23 mouse cellular contexts compared by ENCODE assay signal in genomic region chr2:65010105-65010504, GRCm38 (mm10). TPM values are rescaled to one million over a fixed set of nuclear protein-coding genes. Genes with fewer than 3 reads are reported as not detected.
DNase-seq lines count a peak whose midpoint lies in the region; ATAC-seq and TF ChIP-seq lines count a peak whose summit lies in the region.
"Had no signal": no experiment of that assay in that cellular context is flagged by ENCODE, and none has a peak within 500 bp of the region (broad histone marks: within the 10 kb centered on the region; RNA-seq: fewer than 3 reads in every experiment).

No protein-coding gene starts in this region.

- ATAC-seq in kidney, embryonic 15.5 days (replicated peaks; ENCODE audit: low FRiP score): no peak
- no peak for ATAC-seq in lung, embryonic 14.5 days (ENCODE audit: insufficient read depth)
- peak; percentile 42; the same call in 1 of the 2 replicates for ATAC-seq in common myeloid progenitor, adult 5-6 weeks (replicated peaks; ENCODE audit: low read depth, poor library complexity, severe bottlenecking)
- no peak for ATAC-seq in erythroblast, adult 5-6 weeks (replicated peaks; ENCODE audit: low FRiP score, poor library complexity, severe bottlenecking)
- ATAC-seq: activated CD4-positive, CD25-positive, alpha-beta regulatory T cell, adult 4 months; forebrain, embryonic 14.5 days; inflammation-experienced regulatory T-cells, adult 6 months had no signal

- no peaks in the 10 kb centered on the region for H3K4me1 ChIP-seq in kidney, embryonic 15.5 days
- no peaks in the 10 kb centered on the region for H3K4me1 ChIP-seq in lung, embryonic 14.5 days (ENCODE audit: insufficient read depth)
- H3K4me1 ChIP-seq: hindbrain, embryonic 13.5 days; liver, embryonic 13.5 days; megakaryocyte, embryonic 14.5 days; neural tube, embryonic 13.5 days had no signal

- TF ChIP-seq CTCF in lung, embryonic 14.5 days (IDR thresholded peaks at IDR 0.05; ENCODE audit: low read depth): no peak

- WGBS in kidney, embryonic 15.5 days: 73% methylated on average over 3 of the region's 3 CpGs
- WGBS in lung, embryonic 14.5 days: 75% methylated on average over 3 of the region's 3 CpGs

- H3K27me3 ChIP-seq in kidney, embryonic 15.5 days: no peaks in the 10 kb centered on the region
- H3K27me3 ChIP-seq in lung, embryonic 14.5 days (ENCODE audit: insufficient read depth, low read length): no peaks in the 10 kb centered on the region
- H3K27me3 ChIP-seq: hindbrain, embryonic 13.5 days; liver, embryonic 13.5 days; megakaryocyte, embryonic 14.5 days; neural tube, embryonic 13.5 days had no signal

- no peaks in the 10 kb centered on the region for H3K9me3 ChIP-seq in kidney, embryonic 15.5 days (replicated peaks)
- no peaks in the 10 kb centered on the region for H3K9me3 ChIP-seq in lung, embryonic 14.5 days (ENCODE audit: low read depth, low read length)
- H3K9me3 ChIP-seq: hindbrain, embryonic 13.5 days; liver, embryonic 13.5 days; neural tube, embryonic 13.5 days had no signal

- no peak overlapping the region for H3K9ac ChIP-seq in kidney, embryonic 15.5 days
- H3K9ac ChIP-seq in lung, embryonic 14.5 days: no peak overlapping the region
- H3K9ac ChIP-seq: hindbrain, embryonic 13.5 days; liver, embryonic 13.5 days; neural tube, embryonic 13.5 days had no signal

- H3K27ac ChIP-seq in kidney, embryonic 15.5 days: 0 out of 2 replicates have a peak overlapping the region, but pooled peaks have one; percentile 24
- no peak overlapping the region for H3K27ac ChIP-seq in lung, embryonic 14.5 days (ENCODE audit: low read depth)
- H3K27ac ChIP-seq: hindbrain, embryonic 13.5 days; liver, embryonic 13.5 days; neural tube, embryonic 13.5 days had no signal

- no peak overlapping the region for H3K4me2 ChIP-seq in kidney, embryonic 15.5 days
- no peak overlapping the region for H3K4me2 ChIP-seq in lung, embryonic 14.5 days
- H3K4me2 ChIP-seq: hindbrain, embryonic 13.5 days; liver, embryonic 13.5 days; neural tube, embryonic 13.5 days had no signal

- no peak overlapping the region for H3K4me3 ChIP-seq in kidney, embryonic 15.5 days (replicated peaks)
- no peak overlapping the region for H3K4me3 ChIP-seq in lung, embryonic 14.5 days (ENCODE audit: low read depth, low read length)
- H3K4me3 ChIP-seq: erythroblast, embryonic 14.5 days; hindbrain, embryonic 13.5 days; liver, embryonic 13.5 days; megakaryocyte, embryonic 14.5 days; neural tube, embryonic 13.5 days had no signal

- H3K36me3 ChIP-seq in kidney, embryonic 15.5 days: no peaks in the 10 kb centered on the region
- H3K36me3 ChIP-seq in lung, embryonic 14.5 days (ENCODE audit: insufficient read depth): no peaks in the 10 kb centered on the region
- H3K36me3 ChIP-seq: hindbrain, embryonic 13.5 days; liver, embryonic 13.5 days; neural tube, embryonic 13.5 days had no signal

- DNase-seq in kidney, adult 18-20 months: no peak
- DNase-seq in lung, embryonic 14.5 days: peak; percentile 10
- DNase-seq in lung, postnatal 10 days: no peak
- DNase-seq in gastrocnemius, postnatal 4 days (ENCODE audit: low spot score in 2 of 2): no peak
- DNase-seq: adrenal gland, postnatal 10 days; cerebellum, adult 11 months; cerebellum, postnatal 10 days; gastrocnemius, postnatal 25 days; kidney, adult 8-10 months; liver, embryonic 13.5 days; midbrain, embryonic 14.5 days; right cerebral cortex, adult 18-20 months; thymus, postnatal 14 days had no signal

RNA-seq across cellular contexts. Expression of gene Grb14, which starts 14.7 kb away (rescaled TPM):
- polyA plus RNA-seq in kidney, embryonic 15.5 days (2015; fragmentation: Nextera tagmentation; extraction: Ambion mirVana): 29.6 and 30.4 TPM in 2 replicates
- 32.5 and 35.4 TPM in 2 replicates for polyA plus RNA-seq in lung, embryonic 14.5 days (2014; fragmentation: Nextera tagmentation; extraction: Ambion mirVana)
- total RNA-seq in common myeloid progenitor, adult 5-6 weeks (2017): 4.0 TPM in 1 of 2 replicates, not detected in the other
- 10 to 100 TPM; 12.7 to 15.8 TPM for total RNA-seq in gastrocnemius, postnatal 4 days (2021)
- not detected in 2 replicates for total RNA-seq in erythroblast, adult 5-6 weeks (2015; ENCODE audit: low replicate concordance)
- 0.70 and 1.2 TPM in 2 replicates for total RNA-seq in erythroblast, adult 5-6 weeks (2017; ENCODE audit: low replicate concordance)
- polyA plus RNA-seq: activated CD4-positive, CD25-positive, alpha-beta regulatory T cell, adult 4 months; inflammation-experienced regulatory T-cells, adult 6 months had no signal
